Mouse (Mus musculus) lung, adult 10 weeks (tissue): ENCODE data around the gene Fut11. TPM values are rescaled to one million over a fixed set of nuclear protein-coding genes. Genes with fewer than 3 reads are reported as not detected.

Source experiments
- polyA plus RNA-seq: library from polyadenylated mRNA; stranded (reverse); fragments of 350-450 nt; fragmentation: Illumina TruSeq; extraction: RNeasy Lipid Tissue Mini Kit (QIAGEN cat#74804); gene quantifications from one replicate; pipeline ENCODE4 v1.2.3, GENCODE M21; 2014; ENCODE audit warnings: low read depth, low replicate concordance; ENCODE audit not compliant: insufficient read depth

Fut11 gene
- polyA plus RNA-seq = 11.0 TPM

DNA sequence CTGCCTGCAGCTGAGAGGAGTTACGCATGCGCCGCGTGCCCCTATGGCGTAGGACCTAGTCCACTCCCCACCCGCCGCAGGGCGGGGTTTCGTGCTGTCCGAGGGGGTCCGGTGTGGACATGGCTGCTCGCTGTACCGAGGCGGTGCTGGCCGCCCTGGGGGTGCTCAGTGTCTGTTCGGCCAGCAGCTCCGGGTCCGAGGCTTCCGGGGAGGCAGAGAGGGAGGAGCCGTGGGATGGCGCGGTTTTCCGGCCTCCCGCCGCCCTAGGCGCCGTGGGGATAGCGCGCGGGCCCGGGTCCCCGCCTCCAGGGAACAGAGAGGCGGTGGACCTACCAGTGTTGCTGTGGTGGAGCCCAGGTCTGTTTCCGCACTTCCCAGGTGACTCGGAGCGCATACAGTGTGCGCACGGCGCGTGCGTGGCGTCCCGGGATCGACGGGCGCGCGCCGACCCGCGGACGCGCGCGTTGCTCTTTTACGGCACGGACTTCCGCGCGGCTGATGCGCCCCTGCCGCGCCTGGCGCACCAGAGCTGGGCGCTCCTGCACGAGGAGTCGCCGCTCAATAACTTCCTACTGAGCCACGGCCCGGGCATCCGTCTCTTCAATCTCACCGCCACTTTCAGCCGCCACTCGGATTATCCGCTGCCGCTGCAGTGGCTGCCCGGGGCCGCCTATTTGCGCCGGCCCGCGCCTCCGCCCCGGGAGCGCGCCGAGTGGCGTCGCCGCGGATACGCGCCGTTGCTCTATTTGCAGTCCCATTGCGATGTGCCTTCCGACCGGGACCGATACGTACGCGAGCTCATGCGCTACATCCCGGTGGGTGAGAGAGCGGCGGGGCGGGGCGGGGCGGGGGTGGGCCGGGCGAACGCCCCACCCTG is at the start of gene Fut11:
Gene Fut11, plus strand, starts transcription at position 85 of the 877 bp plus-strand sequence.

DNA sequence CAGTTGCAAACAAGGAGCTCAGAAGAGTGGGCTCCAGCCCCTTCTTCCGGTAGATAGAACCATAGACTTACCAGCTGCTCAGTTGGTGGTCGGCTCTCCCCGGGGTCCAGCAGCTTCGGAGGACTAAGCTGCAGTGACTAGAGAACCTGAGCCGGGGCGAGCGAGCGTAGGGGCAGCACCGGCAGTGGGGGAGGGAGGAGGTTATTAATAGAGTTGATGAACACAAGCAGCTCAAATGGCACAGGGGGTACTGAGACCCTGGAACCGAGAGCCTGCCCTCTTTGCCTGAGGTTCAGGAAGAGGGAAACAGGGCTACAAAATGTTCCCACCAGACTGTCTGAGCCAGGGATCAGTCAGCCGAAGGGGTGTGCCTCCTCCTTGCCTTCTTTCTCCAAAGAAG is 38.4 kb upstream of the Fut11 start, which contains the start of gene Myoz1:
Gene Myoz1, minus strand, starts transcription at position 180 of the 400 bp plus-strand sequence.

DNA sequence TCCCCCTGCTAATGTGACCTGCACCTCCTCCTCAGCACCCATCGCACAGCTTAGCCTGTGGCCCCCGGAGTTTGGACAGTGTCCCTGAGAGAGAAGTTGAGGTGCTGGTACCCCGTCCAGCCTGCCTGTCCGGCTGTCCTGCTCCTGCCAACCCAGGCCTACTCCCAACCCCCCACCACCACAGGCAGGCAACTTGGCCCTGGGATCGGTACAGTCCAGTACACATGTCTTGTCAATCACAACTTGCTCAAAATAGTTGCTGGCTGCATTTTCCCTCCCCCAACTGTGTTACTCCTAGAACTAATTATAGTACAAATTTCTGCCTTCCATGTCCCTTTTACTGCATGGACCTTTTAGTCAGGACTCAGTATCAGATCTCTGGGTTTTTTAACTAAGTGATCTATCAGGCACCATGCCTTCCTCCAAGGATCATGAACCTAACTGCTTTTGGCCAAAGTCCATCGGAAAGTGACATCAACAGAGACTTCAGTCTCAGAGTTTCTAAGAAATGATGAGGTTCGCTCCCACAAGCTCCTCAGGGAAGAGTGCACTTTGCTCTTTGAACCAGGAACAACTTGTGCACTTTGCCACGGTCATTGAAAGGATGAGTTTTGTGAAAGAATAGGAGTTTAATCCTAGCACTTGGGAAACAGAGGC is 26.5 kb upstream of the Fut11 start, which contains the start of gene Synpo2l:
Gene Synpo2l, minus strand, starts transcription at position 201 of the 657 bp plus-strand sequence.

DNA sequence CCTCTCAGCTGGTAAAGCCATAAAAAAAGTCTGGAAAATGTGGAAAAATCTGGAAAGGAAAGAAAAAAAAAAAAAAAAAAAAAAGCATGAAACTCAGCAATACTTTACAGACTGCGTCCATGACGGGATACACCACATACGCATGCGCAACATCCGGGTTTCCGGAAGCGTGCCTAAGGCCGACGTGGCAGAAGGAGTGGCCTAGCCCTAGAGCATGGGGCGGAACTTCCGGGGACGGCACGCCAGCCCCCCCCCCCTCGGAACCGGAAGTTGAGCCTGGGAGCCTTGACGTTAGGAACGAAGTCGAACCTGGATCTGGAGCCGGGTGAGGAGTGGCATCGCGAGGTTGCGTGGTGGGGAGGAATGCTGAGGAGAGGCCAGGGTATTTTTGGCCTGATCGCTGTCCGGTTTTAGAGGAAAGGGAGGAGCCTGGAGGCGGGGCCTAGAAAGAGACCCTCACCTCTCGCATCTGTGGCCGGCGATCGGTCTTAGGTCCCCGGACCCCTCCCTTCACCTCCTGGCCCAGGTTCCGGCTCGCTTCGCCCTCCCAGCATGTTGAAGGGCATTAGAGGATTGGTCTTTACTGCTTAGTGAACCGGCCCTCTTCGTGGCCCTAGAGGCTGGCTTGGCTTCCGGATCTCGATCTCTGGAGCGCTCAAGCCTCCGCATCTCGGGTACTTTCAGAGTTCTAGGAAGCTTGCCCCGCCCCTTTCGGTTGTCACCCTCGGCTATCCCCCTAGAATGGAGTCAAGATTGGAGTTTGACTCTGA is 20.5 kb upstream of the Fut11 start, which contains the start of gene Sec24c:
Gene Sec24c, plus strand, starts transcription at position 245 of the 770 bp plus-strand sequence.

DNA sequence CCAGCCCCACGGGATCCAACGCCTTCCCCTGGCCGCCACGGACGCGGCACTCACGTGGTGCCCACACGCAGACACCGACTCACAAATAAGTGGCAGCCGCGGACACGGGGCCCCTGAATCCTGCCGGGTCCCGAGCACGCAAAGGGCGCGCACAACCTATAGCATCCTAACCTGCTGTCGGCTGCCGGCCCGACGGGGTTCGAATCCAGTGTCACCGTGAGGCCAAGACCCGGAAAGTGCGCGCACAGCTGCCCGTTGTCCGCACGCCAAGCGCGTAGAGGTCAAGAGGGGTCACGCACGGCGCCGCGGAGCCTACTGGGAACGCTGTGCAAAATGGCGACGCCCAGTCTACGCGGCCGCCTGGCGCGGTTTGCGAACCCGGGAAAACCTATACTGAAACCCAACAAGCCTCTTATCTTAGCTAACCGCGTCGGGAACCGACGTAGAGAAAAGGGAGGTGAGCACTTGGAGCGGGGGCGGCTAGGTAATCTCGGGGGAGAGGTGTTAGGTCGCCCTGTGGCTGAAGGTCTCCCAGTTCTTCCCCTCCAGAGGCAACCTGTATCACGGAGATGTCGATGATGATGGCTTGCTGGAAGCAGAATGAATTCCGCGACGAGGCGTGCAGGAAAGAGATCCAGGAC is 8.1 kb downstream of the Fut11 start, which contains the start of gene Chchd1:
Gene Chchd1, plus strand, starts transcription at position 266 of the 641 bp plus-strand sequence.

DNA sequence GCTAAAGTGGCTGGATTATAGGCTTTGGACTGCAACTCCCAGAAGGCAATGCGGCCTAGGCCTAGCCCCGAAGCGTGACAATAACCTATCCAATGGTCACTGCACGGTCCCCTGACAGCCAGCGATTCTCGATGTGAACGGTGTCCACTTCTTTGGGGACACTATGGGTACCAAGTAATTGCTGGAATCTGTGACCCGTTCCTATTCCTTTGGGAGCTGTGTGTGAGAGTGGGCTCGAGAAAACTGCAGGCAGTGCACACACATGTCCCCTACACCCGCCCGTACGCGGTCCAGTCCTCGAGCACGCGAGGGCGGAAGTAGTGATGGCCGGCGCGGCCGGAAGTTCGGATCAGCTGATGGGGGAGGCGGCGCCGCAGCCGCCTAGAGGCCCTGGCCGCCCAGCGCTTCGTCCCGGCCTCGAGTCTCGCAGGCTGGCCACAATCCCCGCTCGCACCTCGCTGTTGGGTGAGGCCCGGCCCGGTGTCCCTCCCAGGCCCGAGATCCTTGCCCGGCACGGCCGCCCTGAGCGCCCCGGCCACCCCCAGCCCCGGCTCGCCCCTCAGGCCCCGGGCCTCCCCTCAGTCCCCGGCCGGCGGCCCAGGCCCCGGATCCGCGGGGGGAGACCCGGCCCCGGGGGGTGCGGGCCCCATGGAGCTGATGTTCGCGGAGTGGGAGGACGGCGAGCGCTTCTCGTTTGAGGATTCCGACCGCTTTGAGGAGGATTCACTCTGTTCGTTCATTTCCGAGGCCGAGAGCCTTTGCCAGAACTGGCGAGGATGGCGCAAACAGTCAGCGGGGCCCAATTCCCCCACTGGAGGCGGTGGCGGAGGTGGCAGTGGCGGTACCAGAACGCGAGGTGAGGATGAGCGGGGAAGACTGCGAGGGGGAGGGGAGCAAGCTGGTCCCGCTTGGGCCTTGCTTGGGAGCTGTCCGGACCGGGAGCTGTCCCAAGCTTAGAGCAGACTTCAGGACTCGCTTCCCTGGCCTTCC is 12.7 kb downstream of the Fut11 start, which contains the start of gene Zswim8:
Gene Zswim8, plus strand, starts transcription at position 352 of the 990 bp plus-strand sequence.

DNA sequence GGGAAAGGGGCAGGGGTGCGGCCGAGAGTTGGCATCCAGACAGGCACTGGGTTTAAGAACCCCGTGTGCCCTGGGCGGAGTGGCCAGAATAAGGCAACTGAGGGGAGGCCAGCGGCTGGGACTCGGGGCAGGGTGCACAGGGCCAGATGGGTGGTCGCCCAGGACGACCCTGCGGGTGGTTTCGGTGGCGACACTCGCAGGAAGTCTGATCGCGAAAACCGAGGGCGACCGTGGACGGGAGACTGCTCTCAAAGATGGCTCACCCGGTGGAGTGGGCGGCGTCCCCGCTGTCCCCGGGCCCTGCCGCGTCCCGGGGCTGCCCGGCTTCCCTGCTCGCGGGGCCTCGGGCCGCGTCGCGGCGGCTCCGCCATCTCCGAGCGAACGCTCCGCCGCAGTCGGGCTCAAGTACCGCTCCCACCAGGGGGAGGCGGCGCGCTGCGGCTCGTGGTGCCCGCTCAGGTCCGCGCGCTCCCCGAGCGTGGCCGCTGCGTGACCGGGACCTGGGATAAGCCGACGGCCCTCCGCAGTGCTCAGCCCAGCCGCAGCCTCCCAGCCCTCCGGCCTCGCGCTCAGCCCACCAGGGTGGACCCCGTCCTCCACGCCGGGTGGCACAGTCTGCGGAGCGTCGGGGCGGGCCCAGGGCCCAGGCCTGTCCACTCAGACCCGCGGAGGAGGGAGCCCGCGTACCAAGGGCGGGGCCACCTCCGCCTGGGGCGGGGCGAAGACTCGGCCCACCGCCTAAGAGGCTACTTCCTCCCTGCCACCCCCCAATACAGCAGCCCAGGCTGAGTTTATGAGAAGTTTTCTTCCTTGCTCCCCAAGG is 39.4 kb downstream of the Fut11 start, which contains the start of gene Ndst2:
Gene Ndst2, minus strand, starts transcription at position 611 of the 823 bp plus-strand sequence.

Other genes with a start within 250 kb of the Fut11 start
- gene Cfap70, start 242.7 kb upstream of the Fut11 start, polyA plus RNA-seq = 3.1 TPM
- 69.0 TPM for gene Anxa7, start 214.8 kb upstream of the Fut11 start, polyA plus RNA-seq
- gene Mss51, start 198.1 kb upstream of the Fut11 start, polyA plus RNA-seq = 0.38 TPM
- gene Ppp3cb, start 148.4 kb upstream of the Fut11 start, polyA plus RNA-seq = 27.9 TPM
- gene Usp54, start 53.9 kb upstream of the Fut11 start, polyA plus RNA-seq = 7.0 TPM
- 0.24 TPM for gene Myoz1, start 38.4 kb upstream of the Fut11 start, polyA plus RNA-seq
- gene Synpo2l, start 26.6 kb upstream of the Fut11 start, polyA plus RNA-seq = 0.87 TPM
- 30.6 TPM for gene Sec24c, start 20.7 kb upstream of the Fut11 start, polyA plus RNA-seq
- gene Chchd1, start 8.0 kb downstream of the Fut11 start, polyA plus RNA-seq = 110 TPM
- gene Zswim8, start 12.6 kb downstream of the Fut11 start, polyA plus RNA-seq = 33.3 TPM
- 11.4 TPM for gene Ndst2, start 39.6 kb downstream of the Fut11 start, polyA plus RNA-seq
- gene Camk2g, start 99.1 kb downstream of the Fut11 start, polyA plus RNA-seq = 13.8 TPM
- gene Plau, start 141.7 kb downstream of the Fut11 start, polyA plus RNA-seq = 6.6 TPM
- gene Vcl, start 234.4 kb downstream of the Fut11 start, polyA plus RNA-seq = 54.6 TPM